Mouse (Mus musculus) E14TG2a.4 (cell line): ENCODE results near the gene Drosha.

Experiments
- CTCF ChIP-seq: conservative IDR thresholded peaks from 2 replicates; pipeline ENCODE4 v1.5.1; 2014; ENCODE audit warnings: low read length
- NANOG ChIP-seq: IDR thresholded peaks from 2 replicates; pipeline ENCODE4 v1.6.1; 2014; ENCODE audit warnings: borderline replicate concordance, low read length, mixed read lengths
- POU5F1 ChIP-seq: IDR thresholded peaks from 2 replicates; pipeline ENCODE4 v1.6.1; 2014; ENCODE audit warnings: low read length, borderline replicate concordance

- TF ChIP-seq CTCF (no peak), NANOG (no peak), POU5F1 (no peak)
Observed at GRCm38 (mm10) chr15:12936217-12936732, 111.7 kb downstream of the Drosha start.
